Mouse (Mus musculus): ENCODE measurements around the gene Pygo1. TPM values are rescaled to one million over a fixed set of nuclear protein-coding genes. Genes with fewer than 3 reads are reported as not detected.

Pygo1 gene
- polyA plus RNA-seq, 1 experiment, result 0.18 TPM

GRCm38 (mm10) chr9:72931166-72931790 lies 5.8 kb downstream of the Pygo1 start:
- Histone ChIP-seq H3K4me3 (ENCODE audit: extremely low read depth, insufficient read depth, insufficient read length) (no peak overlapping the region), H3K27ac (ENCODE audit: insufficient read depth, low read length) (no peak overlapping the region), H3K36me3 (ENCODE audit: control insufficient read depth, insufficient read depth, low read length) (no peaks in the 10 kb centered on the region), H3K4me1 (ENCODE audit: control insufficient read depth, insufficient read depth, insufficient read length) (no peaks in the 10 kb centered on the region), H3K27me3 (ENCODE audit: control insufficient read depth, insufficient read depth, low read length) (no peaks in the 10 kb centered on the region; the same call in none of the 2 replicates)
- TF ChIP-seq CTCF (IDR thresholded peaks at IDR 0.05; ENCODE audit: extremely low read depth, insufficient read depth, insufficient read length, insufficient replicate concordance) (no peak), POLR2A (IDR thresholded peaks at IDR 0.05; ENCODE audit: low read depth, low read length) (no peak)
- WGBS, result 83% methylated on average over 13 of the region's 13 CpGs
- no peak for DNase-seq (ENCODE audit: low read depth in 1 of 2, low spot score in 2 of 2)

GRCm38 (mm10) chr9:72935309-72935708 lies 9.9 kb downstream of the Pygo1 start:
- WGBS, result 89% methylated on average over 4 of the region's 4 CpGs
- no peak for TF ChIP-seq CTCF (IDR thresholded peaks at IDR 0.05; ENCODE audit: extremely low read depth, insufficient read depth, insufficient read length, insufficient replicate concordance)
- TF ChIP-seq POLR2A (IDR thresholded peaks at IDR 0.05; ENCODE audit: low read depth, low read length), result no peak
- H3K4me3 ChIP-seq (ENCODE audit: extremely low read depth, insufficient read depth, insufficient read length), result no peak overlapping the region
- no peaks in the 10 kb centered on the region for H3K4me1 ChIP-seq (ENCODE audit: control insufficient read depth, insufficient read depth, insufficient read length)
- H3K27ac ChIP-seq (ENCODE audit: insufficient read depth, low read length), result no peak overlapping the region
- no peaks in the 10 kb centered on the region; the same call in 1 of the 2 replicates for H3K27me3 ChIP-seq (ENCODE audit: control insufficient read depth, insufficient read depth, low read length)
- no peak for DNase-seq (ENCODE audit: low read depth in 1 of 2, low spot score in 2 of 2)
- no peaks in the 10 kb centered on the region for H3K36me3 ChIP-seq (ENCODE audit: control insufficient read depth, insufficient read depth, low read length)

- TF ChIP-seq CTCF (IDR thresholded peaks at IDR 0.05; ENCODE audit: extremely low read depth, insufficient read depth, insufficient read length, insufficient replicate concordance) (no peak), POLR2A (IDR thresholded peaks at IDR 0.05; ENCODE audit: low read depth, low read length) (no peak)
- 90% methylated on average over 2 of the region's 2 CpGs for WGBS
- no peak for DNase-seq (ENCODE audit: low read depth in 1 of 2, low spot score in 2 of 2)
These were observed 10.9 kb downstream of the Pygo1 start for GRCm38 (mm10) chr9:72936301-72936700.

GRCm38 (mm10) chr9:72943424-72943823 lies 18.0 kb downstream of the Pygo1 start:
- TF ChIP-seq POLR2A (IDR thresholded peaks at IDR 0.05; ENCODE audit: low read depth, low read length), result no peak
- no peak for TF ChIP-seq CTCF (IDR thresholded peaks at IDR 0.05; ENCODE audit: extremely low read depth, insufficient read depth, insufficient read length, insufficient replicate concordance)
- H3K4me1 ChIP-seq (ENCODE audit: control insufficient read depth, insufficient read depth, insufficient read length), result no peaks in the 10 kb centered on the region
- no peak for DNase-seq (ENCODE audit: low read depth in 1 of 2, low spot score in 2 of 2)
- no peaks in the 10 kb centered on the region for H3K36me3 ChIP-seq (ENCODE audit: control insufficient read depth, insufficient read depth, low read length)
- no peak overlapping the region for H3K4me3 ChIP-seq (ENCODE audit: extremely low read depth, insufficient read depth, insufficient read length)
- no peak overlapping the region for H3K27ac ChIP-seq (ENCODE audit: insufficient read depth, low read length)
- H3K27me3 ChIP-seq (ENCODE audit: control insufficient read depth, insufficient read depth, low read length), result no peaks in the 10 kb centered on the region
- 76% methylated on average over 3 of the region's 3 CpGs for WGBS

More at GRCm38 (mm10) chr9:72936301-72936700, 10.9 kb downstream of the Pygo1 start:
- Histone ChIP-seq H3K36me3 (ENCODE audit: control insufficient read depth, insufficient read depth, low read length) (no peaks in the 10 kb centered on the region), H3K27ac (ENCODE audit: insufficient read depth, low read length) (no peak overlapping the region), H3K27me3 (ENCODE audit: control insufficient read depth, insufficient read depth, low read length) (no peaks in the 10 kb centered on the region; the same call in 1 of the 2 replicates), H3K4me1 (ENCODE audit: control insufficient read depth, insufficient read depth, insufficient read length) (no peaks in the 10 kb centered on the region), H3K4me3 (ENCODE audit: extremely low read depth, insufficient read depth, insufficient read length) (no peak overlapping the region)

- TF ChIP-seq POLR2A (IDR thresholded peaks at IDR 0.05; ENCODE audit: low read depth, low read length) (no peak), CTCF (IDR thresholded peaks at IDR 0.05; ENCODE audit: extremely low read depth, insufficient read depth, insufficient read length, insufficient replicate concordance) (no peak)
- DNase-seq (ENCODE audit: low read depth in 1 of 2, low spot score in 2 of 2), result no peak
- WGBS, result 93% methylated on average over 13 of the region's 13 CpGs
These were observed 18.8 kb downstream of the Pygo1 start for GRCm38 (mm10) chr9:72944286-72944685.

GRCm38 (mm10) chr9:72947010-72947409 lies 21.6 kb downstream of the Pygo1 start:
- no peak overlapping the region for H3K27ac ChIP-seq (ENCODE audit: insufficient read depth, low read length)
- TF ChIP-seq POLR2A (IDR thresholded peaks at IDR 0.05; ENCODE audit: low read depth, low read length) (no peak), CTCF (IDR thresholded peaks at IDR 0.05; ENCODE audit: extremely low read depth, insufficient read depth, insufficient read length, insufficient replicate concordance) (no peak)

More at GRCm38 (mm10) chr9:72944286-72944685, 18.8 kb downstream of the Pygo1 start:
- no peak overlapping the region for H3K27ac ChIP-seq (ENCODE audit: insufficient read depth, low read length)
- no peaks in the 10 kb centered on the region for H3K4me1 ChIP-seq (ENCODE audit: control insufficient read depth, insufficient read depth, insufficient read length)
- no peaks in the 10 kb centered on the region for H3K36me3 ChIP-seq (ENCODE audit: control insufficient read depth, insufficient read depth, low read length)
- no peaks in the 10 kb centered on the region for H3K27me3 ChIP-seq (ENCODE audit: control insufficient read depth, insufficient read depth, low read length)
- H3K4me3 ChIP-seq (ENCODE audit: extremely low read depth, insufficient read depth, insufficient read length), result no peak overlapping the region

GRCm38 (mm10) chr9:72949572-72949971 lies 24.1 kb downstream of the Pygo1 start:
- Histone ChIP-seq H3K27me3 (ENCODE audit: control insufficient read depth, insufficient read depth, low read length) (no peaks in the 10 kb centered on the region), H3K4me1 (ENCODE audit: control insufficient read depth, insufficient read depth, insufficient read length) (no peaks in the 10 kb centered on the region), H3K36me3 (ENCODE audit: control insufficient read depth, insufficient read depth, low read length) (no peaks in the 10 kb centered on the region), H3K27ac (ENCODE audit: insufficient read depth, low read length) (no peak overlapping the region), H3K4me3 (ENCODE audit: extremely low read depth, insufficient read depth, insufficient read length) (no peak overlapping the region)
- DNase-seq (ENCODE audit: low read depth in 1 of 2, low spot score in 2 of 2), result no peak
- 44% methylated on average over 7 of the region's 7 CpGs for WGBS
- TF ChIP-seq POLR2A (IDR thresholded peaks at IDR 0.05; ENCODE audit: low read depth, low read length), result no peak
- no peak for TF ChIP-seq CTCF (IDR thresholded peaks at IDR 0.05; ENCODE audit: extremely low read depth, insufficient read depth, insufficient read length, insufficient replicate concordance)

More at GRCm38 (mm10) chr9:72947010-72947409, 21.6 kb downstream of the Pygo1 start:
- 97% methylated on average over 1 of the region's 1 CpGs for WGBS
- no peaks in the 10 kb centered on the region for H3K27me3 ChIP-seq (ENCODE audit: control insufficient read depth, insufficient read depth, low read length)
- DNase-seq (ENCODE audit: low read depth in 1 of 2, low spot score in 2 of 2), result no peak
- H3K36me3 ChIP-seq (ENCODE audit: control insufficient read depth, insufficient read depth, low read length), result no peaks in the 10 kb centered on the region
- H3K4me3 ChIP-seq (ENCODE audit: extremely low read depth, insufficient read depth, insufficient read length), result no peak overlapping the region
- H3K4me1 ChIP-seq (ENCODE audit: control insufficient read depth, insufficient read depth, insufficient read length), result no peaks in the 10 kb centered on the region

All from spleen, adult 2 months (tissue).